Mouse (Mus musculus): ENCODE measurements around the gene Gpr37. TPM values are rescaled to one million over a fixed set of nuclear protein-coding genes. Genes with fewer than 3 reads are reported as not detected.

The Gpr37 gene
- total RNA-seq, 1 experiment, result not detected

DNA sequence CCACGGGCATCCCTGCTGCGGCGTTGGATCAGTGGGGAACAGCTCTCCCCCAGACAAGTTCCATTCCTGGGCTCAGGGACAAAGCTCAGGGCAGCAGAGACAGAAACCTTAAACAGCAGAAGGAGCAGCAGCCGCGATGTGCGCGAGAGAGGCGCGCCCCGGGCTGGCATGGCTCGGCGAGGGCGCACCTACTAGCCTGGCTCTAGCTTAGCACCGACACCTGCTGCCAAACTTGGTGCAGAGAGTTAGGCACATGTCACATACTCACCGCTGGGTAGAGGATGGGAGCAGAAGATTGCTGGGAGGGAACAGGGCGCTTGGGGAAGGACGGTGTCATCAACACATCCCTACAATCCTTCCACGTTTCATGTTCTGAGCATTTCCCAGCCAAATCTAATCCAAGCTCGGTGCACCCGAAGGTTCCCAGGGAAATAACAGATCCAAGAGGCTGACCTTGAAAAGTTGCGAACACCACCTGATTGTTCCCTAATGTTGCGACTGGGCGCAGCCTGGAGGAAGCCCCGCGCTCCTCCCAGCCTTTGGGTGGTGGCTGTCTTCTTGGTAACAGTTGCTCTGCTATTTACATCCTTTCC is 1.5 kb downstream of the Gpr37 start:
- no peak overlapping the region for H3K27ac ChIP-seq (ENCODE audit: insufficient read depth, low read depth, low read length, poor library complexity, severe bottlenecking)
- TF ChIP-seq ZNF384 (IDR thresholded peaks at IDR 0.05; ENCODE audit: low read depth, low read length) (no peak), ZC3H11A (IDR thresholded peaks at IDR 0.05; ENCODE audit: borderline replicate concordance, low read depth, low read length) (no peak), CHD2 (IDR thresholded peaks at IDR 0.05; ENCODE audit: low read depth, low read length) (no peak), HCFC1 (IDR thresholded peaks at IDR 0.05; ENCODE audit: borderline replicate concordance, insufficient read depth, low read length) (no peak), MAFK (IDR thresholded peaks at IDR 0.05; ENCODE audit: insufficient read depth, low read depth, low read length) (no peak)
- in situ Hi-C loops (cut with MboI; ENCODE audit: low sequenced_read_pairs in 2 of 2, unreplicated experiment in 2 of 2), result no loop called here
- H3K9me3 ChIP-seq (ENCODE audit: control insufficient read depth, insufficient read depth, low read depth, low read length), result no peaks in the 10 kb centered on the region
- DNase-seq (ENCODE audit: low read depth, low spot score), result peak; percentile 15
- H3K36me3 ChIP-seq (ENCODE audit: control insufficient read depth, insufficient read depth, low read length, poor library complexity, severe bottlenecking), result no peaks in the 10 kb centered on the region
- H3K4me3 ChIP-seq (ENCODE audit: insufficient read depth in 1 of 2, low read depth in 1 of 2, low read length in 2 of 2, poor library complexity in 1 of 2, severe bottlenecking in 1 of 2), result peak overlapping the region; percentile 45 to 54; a peak in 2 of 4 replicates
- no peak overlapping the region for H3K9ac ChIP-seq (ENCODE audit: insufficient read depth, low read depth, low read length, poor library complexity, severe bottlenecking)
- peaks cover 2 to 5% of the 10 kb centered on the region in 2 experiments; a peak in 2 of 4 replicates for H3K4me1 ChIP-seq (ENCODE audit: control insufficient read depth in 2 of 2, insufficient read depth in 2 of 2, low read length in 2 of 2, poor library complexity in 1 of 2)

DNA sequence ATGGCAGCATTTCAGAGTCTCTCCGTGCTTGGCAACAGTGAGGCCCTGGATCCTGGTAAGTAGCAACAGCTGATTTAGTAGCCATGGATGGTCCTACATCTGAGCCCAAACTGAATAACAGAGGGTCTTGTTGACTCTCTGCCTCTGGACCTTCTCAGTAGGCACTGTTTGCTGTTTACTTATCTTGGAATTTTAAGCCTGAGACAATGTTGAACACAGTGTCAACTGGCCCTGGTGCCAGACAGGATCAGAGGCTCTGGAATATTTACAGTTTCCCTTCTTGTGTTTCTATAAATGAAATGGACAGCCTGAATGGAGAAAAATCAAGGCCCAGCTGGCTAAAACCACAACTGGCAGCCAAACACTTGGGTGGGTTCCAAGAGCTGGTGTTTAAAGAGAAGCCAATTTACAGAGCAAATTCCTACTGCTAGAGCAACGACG is 3.7 kb downstream of the Gpr37 start:
- no peak for DNase-seq (ENCODE audit: low read depth, low spot score)
- no peak for TF ChIP-seq CHD2 (IDR thresholded peaks at IDR 0.05; ENCODE audit: low read depth, low read length)
- no peak for TF ChIP-seq ZNF384 (IDR thresholded peaks at IDR 0.05; ENCODE audit: low read depth, low read length)
- no peak for TF ChIP-seq HCFC1 (IDR thresholded peaks at IDR 0.05; ENCODE audit: borderline replicate concordance, insufficient read depth, low read length)
- TF ChIP-seq MAFK (IDR thresholded peaks at IDR 0.05; ENCODE audit: insufficient read depth, low read depth, low read length), result no peak
- no peak for TF ChIP-seq ZC3H11A (IDR thresholded peaks at IDR 0.05; ENCODE audit: borderline replicate concordance, low read depth, low read length)
- no peak overlapping the region for H3K27ac ChIP-seq (ENCODE audit: insufficient read depth, low read depth, low read length, poor library complexity, severe bottlenecking)
- H3K9me3 ChIP-seq (ENCODE audit: control insufficient read depth, insufficient read depth, low read depth, low read length), result no peaks in the 10 kb centered on the region
- in situ Hi-C loops (cut with MboI; ENCODE audit: low sequenced_read_pairs in 2 of 2, unreplicated experiment in 2 of 2), result no loop called here
- H3K4me1 ChIP-seq (ENCODE audit: control insufficient read depth in 2 of 2, insufficient read depth in 2 of 2, low read length in 2 of 2, poor library complexity in 1 of 2), result peaks cover 2 to 5% of the 10 kb centered on the region in 2 experiments; a peak in 2 of 4 replicates
- no peaks in the 10 kb centered on the region for H3K36me3 ChIP-seq (ENCODE audit: control insufficient read depth, insufficient read depth, low read length, poor library complexity, severe bottlenecking)
- no peak overlapping the region for H3K9ac ChIP-seq (ENCODE audit: insufficient read depth, low read depth, low read length, poor library complexity, severe bottlenecking)
- no peak overlapping the region for H3K4me3 ChIP-seq (ENCODE audit: insufficient read depth in 1 of 2, low read depth in 1 of 2, low read length in 2 of 2, poor library complexity in 1 of 2, severe bottlenecking in 1 of 2)

DNA sequence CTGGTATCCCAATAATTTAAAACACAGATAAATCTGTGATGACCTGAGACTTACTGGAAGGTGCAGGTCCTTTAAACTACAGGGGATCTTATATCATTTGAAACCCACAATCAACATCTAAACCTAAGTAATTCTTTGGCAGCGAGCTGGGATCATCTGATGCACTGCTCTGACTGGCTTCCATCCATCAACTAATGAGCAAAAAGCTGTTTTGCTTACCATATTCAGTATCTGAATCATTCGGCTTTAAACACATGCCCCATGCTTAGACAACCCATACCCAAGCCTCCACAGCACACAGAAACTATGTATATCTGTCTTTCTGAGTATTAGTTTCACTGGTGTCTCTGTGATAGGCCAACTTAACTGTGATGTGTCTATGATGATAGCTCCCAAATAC is 6.1 kb downstream of the Gpr37 start:
- H3K4me1 ChIP-seq (ENCODE audit: control insufficient read depth in 2 of 2, insufficient read depth in 2 of 2, low read length in 2 of 2, poor library complexity in 1 of 2), result peaks cover 0 to 2% of the 10 kb centered on the region in 2 experiments; a peak in 1 of 4 replicates
- no peaks in the 10 kb centered on the region for H3K9me3 ChIP-seq (ENCODE audit: control insufficient read depth, insufficient read depth, low read depth, low read length)
- H3K9ac ChIP-seq (ENCODE audit: insufficient read depth, low read depth, low read length, poor library complexity, severe bottlenecking), result no peak overlapping the region
- no peak overlapping the region for H3K4me3 ChIP-seq (ENCODE audit: insufficient read depth in 1 of 2, low read depth in 1 of 2, low read length in 2 of 2, poor library complexity in 1 of 2, severe bottlenecking in 1 of 2)
- H3K36me3 ChIP-seq (ENCODE audit: control insufficient read depth, insufficient read depth, low read length, poor library complexity, severe bottlenecking), result no peaks in the 10 kb centered on the region
- no peak overlapping the region for H3K27ac ChIP-seq (ENCODE audit: insufficient read depth, low read depth, low read length, poor library complexity, severe bottlenecking)
- TF ChIP-seq MAFK (IDR thresholded peaks at IDR 0.05; ENCODE audit: insufficient read depth, low read depth, low read length) (no peak), CHD2 (IDR thresholded peaks at IDR 0.05; ENCODE audit: low read depth, low read length) (no peak), HCFC1 (IDR thresholded peaks at IDR 0.05; ENCODE audit: borderline replicate concordance, insufficient read depth, low read length) (no peak), ZNF384 (IDR thresholded peaks at IDR 0.05; ENCODE audit: low read depth, low read length) (no peak), ZC3H11A (IDR thresholded peaks at IDR 0.05; ENCODE audit: borderline replicate concordance, low read depth, low read length) (no peak)
- DNase-seq (ENCODE audit: low read depth, low spot score), result no peak
- in situ Hi-C loops (cut with MboI; ENCODE audit: low sequenced_read_pairs in 2 of 2, unreplicated experiment in 2 of 2), result no loop called here

DNA sequence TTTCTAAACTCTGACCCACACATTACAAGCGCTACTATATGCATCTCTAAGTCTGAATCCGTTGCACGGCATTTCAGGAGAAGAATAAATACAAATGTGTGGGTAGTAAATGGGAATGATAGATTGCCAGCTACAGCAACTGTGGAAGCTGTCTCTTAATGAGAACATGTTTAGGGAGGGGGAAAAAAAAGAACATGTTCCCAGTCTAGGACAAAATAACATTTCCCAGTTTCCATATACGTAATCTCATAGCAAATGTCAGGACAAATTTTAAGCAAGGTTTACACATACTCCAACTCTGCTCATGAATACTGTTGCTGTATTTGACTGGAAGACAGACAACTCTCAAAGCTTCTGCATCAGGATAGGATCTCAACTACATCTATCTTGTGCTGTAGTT is 15.4 kb downstream of the Gpr37 start:
- Histone ChIP-seq H3K9ac (ENCODE audit: insufficient read depth, low read depth, low read length, poor library complexity, severe bottlenecking) (no peak overlapping the region), H3K36me3 (ENCODE audit: control insufficient read depth, insufficient read depth, low read length, poor library complexity, severe bottlenecking) (no peaks in the 10 kb centered on the region), H3K27ac (ENCODE audit: insufficient read depth, low read depth, low read length, poor library complexity, severe bottlenecking) (no peak overlapping the region), H3K9me3 (ENCODE audit: control insufficient read depth, insufficient read depth, low read depth, low read length) (no peaks in the 10 kb centered on the region), H3K4me3 (ENCODE audit: insufficient read depth in 1 of 2, low read depth in 1 of 2, low read length in 2 of 2, poor library complexity in 1 of 2, severe bottlenecking in 1 of 2) (no peak overlapping the region), H3K4me1 (ENCODE audit: control insufficient read depth in 2 of 2, insufficient read depth in 2 of 2, low read length in 2 of 2, poor library complexity in 1 of 2) (no peaks in the 10 kb centered on the region)
- no peak for TF ChIP-seq ZNF384 (IDR thresholded peaks at IDR 0.05; ENCODE audit: low read depth, low read length)
- no peak for TF ChIP-seq ZC3H11A (IDR thresholded peaks at IDR 0.05; ENCODE audit: borderline replicate concordance, low read depth, low read length)
- no peak for TF ChIP-seq CHD2 (IDR thresholded peaks at IDR 0.05; ENCODE audit: low read depth, low read length)
- no peak for TF ChIP-seq HCFC1 (IDR thresholded peaks at IDR 0.05; ENCODE audit: borderline replicate concordance, insufficient read depth, low read length)
- no peak for TF ChIP-seq MAFK (IDR thresholded peaks at IDR 0.05; ENCODE audit: insufficient read depth, low read depth, low read length)
- no peak for DNase-seq (ENCODE audit: low read depth, low spot score)
- in situ Hi-C loops (cut with MboI; ENCODE audit: low sequenced_read_pairs in 2 of 2, unreplicated experiment in 2 of 2), result no loop called here

Measured in ES-E14 (cell line).